Mouse (Mus musculus) heart, embryonic 15.5 days (tissue): ENCODE measurements at regions not wholly inside any gene's neighbourhood (a gene's known extent, or its start where the extent isn't known, plus 50 kb on each side); places are given as distances from the start of the nearest gene placed in this dataset.
"Not testable (repeated sequence)": the region's sequence is repeated elsewhere in the genome, so short reads cannot be mapped to it uniquely, and the experiment has no call there.

ENCODE experiments used
- ATAC-seq: fragments of 200-750 bp; cut with Nextera tagmentation; replicated peaks from 2 replicates; pipeline ENCODE4 v1.8.0; 2017; ENCODE audit warnings: low read depth, moderate TSS enrichment; ENCODE audit not compliant: insufficient number of reproducible peaks, insufficient read depth, low FRiP score
- H3K27ac ChIP-seq: fragments of 300-500 bp; sonication (generic); 2 replicates; pipeline ENCODE4 v1.5.1; 2015; ENCODE audit warnings: mild to moderate bottlenecking, inconsistent platforms
- H3K27me3 ChIP-seq: fragments of 300-500 bp; sonication (generic); 2 replicates; pipeline ENCODE4 v1.6.1; 2015; ENCODE audit warnings: inconsistent platforms
- H3K36me3 ChIP-seq: fragments of 300-500 bp; sonication (generic); 2 replicates; pipeline ENCODE4 v1.6.1; 2015; ENCODE audit warnings: mild to moderate bottlenecking, inconsistent platforms
- H3K4me1 ChIP-seq: fragments of 300-500 bp; sonication (generic); replicated peaks from 2 replicates; pipeline ENCODE4 v1.6.1; 2015; ENCODE audit warnings: inconsistent platforms
- H3K4me2 ChIP-seq: fragments of 300-500 bp; sonication (generic); 2 replicates; pipeline ENCODE4 v1.6.1; 2015; ENCODE audit warnings: inconsistent platforms, mild to moderate bottlenecking, moderate library complexity
- H3K4me3 ChIP-seq: fragments of 300-500 bp; sonication (generic); 2 replicates; pipeline ENCODE4 v1.5.1; 2015; ENCODE audit warnings: mild to moderate bottlenecking, inconsistent platforms
- H3K9ac ChIP-seq: fragments of 300-500 bp; sonication (generic); 2 replicates; pipeline ENCODE4 v1.6.1; 2015; ENCODE audit warnings: mild to moderate bottlenecking, inconsistent platforms
- H3K9me3 ChIP-seq: fragments of 300-500 bp; sonication (generic); replicated peaks from 2 replicates; pipeline ENCODE4 v1.6.1; 2016; ENCODE audit warnings: inconsistent platforms
- whole genome bisulfite sequencing: fragments of 180-500 bp; shearing (Covaris S2); methylation state at CpG from one replicate; pipeline ENCODE4 v1.1.7; 2015; ENCODE audit warnings: mixed read lengths; 5-methylcytosine and 5-hydroxymethylcytosine counted together

- H3K27ac ChIP-seq = no peak overlapping the region
- H3K27me3 ChIP-seq = no peaks in the 10 kb centered on the region
- 78% methylated on average over 6 of the region's 6 CpGs for WGBS
- no peak overlapping the region for H3K4me3 ChIP-seq
- no peak overlapping the region for H3K9ac ChIP-seq
- H3K36me3 ChIP-seq = no peaks in the 10 kb centered on the region
- no peaks in the 10 kb centered on the region for H3K9me3 ChIP-seq
- no peaks in the 10 kb centered on the region for H3K4me1 ChIP-seq
- no peak for ATAC-seq
- no peak overlapping the region for H3K4me2 ChIP-seq
These were observed 143.7 kb downstream of the Gm5426 start for GRCm38 (mm10) chr10:96280149-96280548.

GRCm38 (mm10) chr10:96285407-96286093, 149.1 kb downstream of the Gm5426 start:
- H3K36me3 ChIP-seq = no peaks in the 10 kb centered on the region
- no peaks in the 10 kb centered on the region for H3K4me1 ChIP-seq
- no peak overlapping the region for H3K9ac ChIP-seq
- no peak overlapping the region for H3K4me3 ChIP-seq
- H3K9me3 ChIP-seq = no peaks in the 10 kb centered on the region
- no peak for ATAC-seq
- no peak overlapping the region for H3K4me2 ChIP-seq
- no peak overlapping the region for H3K27ac ChIP-seq
- no peaks in the 10 kb centered on the region for H3K27me3 ChIP-seq
- 75% methylated on average over 10 of the region's 10 CpGs for WGBS

- Histone ChIP-seq H3K36me3 (no peaks in the 10 kb centered on the region), H3K27me3 (no peaks in the 10 kb centered on the region), H3K9ac (no peak overlapping the region), H3K9me3 (no peaks in the 10 kb centered on the region), H3K27ac (no peak overlapping the region), H3K4me2 (no peak overlapping the region), H3K4me3 (no peak overlapping the region), H3K4me1 (no peaks in the 10 kb centered on the region)
- WGBS = 74% methylated on average over 2 of the region's 2 CpGs
- ATAC-seq = no peak
These were observed 149.7 kb downstream of the Gm5426 start for GRCm38 (mm10) chr10:96286094-96286485.

- H3K36me3 ChIP-seq, H3K27ac ChIP-seq, H3K4me1 ChIP-seq, H3K4me3 ChIP-seq, H3K9me3 ChIP-seq, H3K4me2 ChIP-seq, H3K27me3 ChIP-seq, H3K9ac ChIP-seq, ATAC-seq: not testable (repeated sequence)
These were observed 152.6 kb downstream of the Gm5426 start for GRCm38 (mm10) chr10:96289005-96289404.

GRCm38 (mm10) chr10:96293622-96294021, 157.2 kb downstream of the Gm5426 start:
- Histone ChIP-seq H3K4me3 (no peak overlapping the region), H3K9ac (no peak overlapping the region), H3K36me3 (no peaks in the 10 kb centered on the region), H3K9me3 (no peaks in the 10 kb centered on the region), H3K27me3 (no peaks in the 10 kb centered on the region), H3K27ac (no peak overlapping the region), H3K4me2 (no peak overlapping the region), H3K4me1 (no peaks in the 10 kb centered on the region)
- WGBS = 63% methylated on average over 7 of the region's 7 CpGs
- ATAC-seq = no peak

- 65% methylated on average over 2 of the region's 2 CpGs for WGBS
- no peaks in the 10 kb centered on the region for H3K27me3 ChIP-seq
- H3K27ac ChIP-seq = no peak overlapping the region
- no peak overlapping the region for H3K4me2 ChIP-seq
- H3K4me1 ChIP-seq = no peaks in the 10 kb centered on the region
- H3K4me3 ChIP-seq = no peak overlapping the region
- no peak overlapping the region for H3K9ac ChIP-seq
- H3K9me3 ChIP-seq = no peaks in the 10 kb centered on the region
- no peak for ATAC-seq
- H3K36me3 ChIP-seq = no peaks in the 10 kb centered on the region
These were observed 158.3 kb downstream of the Gm5426 start for GRCm38 (mm10) chr10:96294666-96295065.

- no peak overlapping the region for H3K4me2 ChIP-seq
- no peak overlapping the region for H3K4me3 ChIP-seq
- H3K27me3 ChIP-seq = no peaks in the 10 kb centered on the region
- H3K27ac ChIP-seq = no peak overlapping the region
- no peaks in the 10 kb centered on the region for H3K9me3 ChIP-seq
- H3K36me3 ChIP-seq = no peaks in the 10 kb centered on the region
- no peaks in the 10 kb centered on the region for H3K4me1 ChIP-seq
- 85% methylated on average over 4 of the region's 4 CpGs for WGBS
- ATAC-seq = no peak
- no peak overlapping the region for H3K9ac ChIP-seq
These were observed 161.3 kb downstream of the Gm5426 start for GRCm38 (mm10) chr10:96297658-96298057.

GRCm38 (mm10) chr10:96298566-96298965, 162.2 kb downstream of the Gm5426 start:
- no peak for ATAC-seq
- no peaks in the 10 kb centered on the region for H3K9me3 ChIP-seq
- H3K4me1 ChIP-seq = no peaks in the 10 kb centered on the region
- no peak overlapping the region for H3K4me3 ChIP-seq
- no peaks in the 10 kb centered on the region for H3K36me3 ChIP-seq
- H3K4me2 ChIP-seq = no peak overlapping the region
- no peak overlapping the region for H3K9ac ChIP-seq
- no peak overlapping the region for H3K27ac ChIP-seq
- 74% methylated on average over 5 of the region's 5 CpGs for WGBS
- H3K27me3 ChIP-seq = no peaks in the 10 kb centered on the region

- WGBS = 74% methylated on average over 7 of the region's 7 CpGs
- ATAC-seq = no peak
- Histone ChIP-seq H3K27me3 (no peaks in the 10 kb centered on the region), H3K9ac (no peak overlapping the region), H3K27ac (no peak overlapping the region), H3K9me3 (no peaks in the 10 kb centered on the region), H3K4me2 (no peak overlapping the region), H3K4me1 (no peaks in the 10 kb centered on the region), H3K4me3 (no peak overlapping the region), H3K36me3 (no peaks in the 10 kb centered on the region)
These were observed 169.3 kb downstream of the Gm5426 start for GRCm38 (mm10) chr10:96305701-96306100.

GRCm38 (mm10) chr10:96308713-96309445, 172.5 kb downstream of the Gm5426 start:
- no peak for ATAC-seq
- Histone ChIP-seq H3K9me3 (0 out of 2 replicates have a peak, but pooled peaks cover 6% of the 10 kb centered on the region), H3K27me3 (no peaks in the 10 kb centered on the region), H3K4me2 (no peak overlapping the region), H3K4me1 (no peaks in the 10 kb centered on the region), H3K4me3 (no peak overlapping the region), H3K36me3 (no peaks in the 10 kb centered on the region), H3K9ac (no peak overlapping the region), H3K27ac (no peak overlapping the region)
- WGBS = 33% methylated on average over 7 of the region's 7 CpGs

GRCm38 (mm10) chr10:96309766-96310165, 173.4 kb downstream of the Gm5426 start:
- ATAC-seq = no peak
- 68% methylated on average over 4 of the region's 4 CpGs for whole genome bisulfite sequencing

GRCm38 (mm10) chr10:96325297-96325696, 188.9 kb downstream of the Gm5426 start:
- no peak overlapping the region for H3K4me3 ChIP-seq
- ATAC-seq = no peak
- no peaks in the 10 kb centered on the region for H3K9me3 ChIP-seq
- H3K27me3 ChIP-seq = no peaks in the 10 kb centered on the region
- H3K9ac ChIP-seq = no peak overlapping the region
- H3K4me2 ChIP-seq = no peak overlapping the region
- 77% methylated on average over 1 of the region's 1 CpGs for WGBS
- H3K36me3 ChIP-seq = no peaks in the 10 kb centered on the region
- no peaks in the 10 kb centered on the region for H3K4me1 ChIP-seq
- no peak overlapping the region for H3K27ac ChIP-seq

More at GRCm38 (mm10) chr10:96309766-96310165, 173.4 kb downstream of the Gm5426 start:
- no peak overlapping the region for H3K9ac ChIP-seq
- no peaks in the 10 kb centered on the region for H3K4me1 ChIP-seq
- H3K9me3 ChIP-seq = 0 out of 2 replicates have a peak, but pooled peaks cover 6% of the 10 kb centered on the region
- H3K27me3 ChIP-seq = no peaks in the 10 kb centered on the region
- no peak overlapping the region for H3K27ac ChIP-seq
- H3K4me3 ChIP-seq = no peak overlapping the region
- H3K36me3 ChIP-seq = no peaks in the 10 kb centered on the region
- no peak overlapping the region for H3K4me2 ChIP-seq
